Mouse (Mus musculus) lung, embryonic 16.5 days (tissue): Measurements from ENCODE around the gene Reg3b. TPM values are rescaled to one million over a fixed set of nuclear protein-coding genes. Genes with fewer than 3 reads are reported as not detected.
"Not testable (repeated sequence)": the region's sequence is repeated elsewhere in the genome, so short reads cannot be mapped to it uniquely, and the experiment has no call there.

Experiments
- ATAC-seq: fragments of 200-750 bp; cut with Nextera tagmentation; 2 replicates; pipeline ENCODE4 v1.8.0; 2017; ENCODE audit warnings: low read depth, mild to moderate bottlenecking, moderate library complexity
- H3K27ac ChIP-seq: fragments of 300-500 bp; sonication (generic); 2 replicates; pipeline ENCODE4 v1.5.1; 2014; ENCODE audit warnings: mild to moderate bottlenecking, control low read depth, low read length
- H3K27me3 ChIP-seq: fragments of 300-500 bp; sonication (generic); 2 replicates; pipeline ENCODE4 v1.6.1; 2014; ENCODE audit warnings: low read depth, low read length, mixed read lengths; ENCODE audit not compliant: control insufficient read depth, insufficient read depth
- H3K36me3 ChIP-seq: fragments of 300-500 bp; sonication (generic); 2 replicates; pipeline ENCODE4 v1.6.1; 2014; ENCODE audit warnings: low read length; ENCODE audit not compliant: control insufficient read depth, insufficient read depth
- H3K4me1 ChIP-seq: fragments of 300-500 bp; sonication (generic); replicated peaks from 2 replicates; pipeline ENCODE4 v1.6.1; 2014; ENCODE audit warnings: low read length, mixed read lengths; ENCODE audit not compliant: control insufficient read depth, insufficient read depth
- H3K4me2 ChIP-seq: fragments of 300-500 bp; sonication (generic); 2 replicates; pipeline ENCODE4 v1.6.1; 2014; ENCODE audit warnings: low read depth, low read length, control low read depth
- H3K4me3 ChIP-seq: fragments of 300-500 bp; sonication (generic); 2 replicates; pipeline ENCODE4 v1.5.1; 2014; ENCODE audit warnings: mild to moderate bottlenecking, low read length, control low read depth
- H3K9ac ChIP-seq: fragments of 300-500 bp; sonication (generic); 2 replicates; pipeline ENCODE4 v1.6.1; 2014; ENCODE audit warnings: low read length, control low read depth
- H3K9me3 ChIP-seq: fragments of 300-500 bp; sonication (generic); 2 replicates; pipeline ENCODE4 v1.6.1; 2016; ENCODE audit warnings: low read length; ENCODE audit not compliant: control insufficient read depth
- WGBS: fragments of 180-500 bp; shearing (Covaris S2); extraction: QIAGEN DNeasy Blood & Tissue Kit; methylation state at CpG from one replicate; pipeline ENCODE4 v1.1.7; 2014; 5-methylcytosine and 5-hydroxymethylcytosine counted together
- polyA plus RNA-seq: library from polyadenylated mRNA; unstranded; fragments of >200 nt; fragmentation: Nextera tagmentation; extraction: Ambion mirVana; gene quantifications from 2 replicates; pipeline ENCODE4 v1.2.1, GENCODE M21; 2015

The Reg3b gene
- polyA plus RNA-seq, 1 experiment from 2014 or later: not detected

DNA sequence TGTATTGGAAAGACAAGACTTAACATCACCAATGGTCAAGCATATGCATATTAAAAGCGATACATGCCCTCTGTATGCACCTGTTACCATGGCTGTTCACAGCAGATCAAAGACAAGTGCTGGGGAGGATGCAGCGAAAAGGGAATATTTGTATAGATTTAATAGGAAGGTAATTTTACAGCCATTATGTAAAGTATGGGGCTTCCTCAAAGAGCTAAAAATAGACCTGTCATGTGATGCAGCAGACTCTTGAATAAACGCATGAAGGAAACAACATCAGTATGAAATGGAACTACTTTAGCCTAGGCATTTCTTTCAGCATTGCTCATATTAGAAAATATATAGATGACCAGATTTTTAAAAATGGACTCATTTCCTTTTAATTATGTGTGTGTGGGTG is 15.2 kb downstream of the Reg3b start:
- Histone ChIP-seq H3K36me3 (no peaks in the 10 kb centered on the region), H3K4me2 (no peak overlapping the region), H3K27me3 (no peaks in the 10 kb centered on the region), H3K4me1 (no peaks in the 10 kb centered on the region), H3K27ac (no peak overlapping the region), H3K9ac (no peak overlapping the region), H3K4me3 (no peak overlapping the region), H3K9me3 (no peaks in the 10 kb centered on the region)
- WGBS: 75% methylated on average over 3 of the region's 3 CpGs
- ATAC-seq: no peak

DNA sequence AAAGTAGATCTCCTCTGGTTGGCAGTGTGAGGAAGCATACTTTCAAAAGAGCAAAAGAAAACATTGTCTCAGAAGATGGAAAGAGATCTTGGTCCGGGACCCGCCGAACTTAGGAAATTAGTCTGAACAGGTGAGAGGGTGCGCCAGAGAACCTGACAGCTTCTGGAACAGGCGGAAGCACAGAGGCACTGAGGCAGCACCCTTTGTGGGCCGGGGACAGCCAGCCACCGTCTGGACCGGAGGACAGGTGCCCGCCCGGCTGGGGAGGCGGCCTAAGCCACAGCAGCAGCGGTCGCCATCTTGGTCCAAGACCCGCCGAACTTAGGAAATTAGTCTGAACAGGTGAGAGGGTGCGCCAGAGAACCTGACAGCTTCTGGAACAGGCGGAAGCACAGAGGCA is 24.9 kb downstream of the Reg3b start, which contains the start of gene Reg2:
Reg2 (plus strand) TSS at position 301 of the 400 bp plus-strand sequence.
- not testable (repeated sequence) for H3K27me3 ChIP-seq, H3K27ac ChIP-seq, ATAC-seq, H3K9me3 ChIP-seq, H3K4me1 ChIP-seq, H3K9ac ChIP-seq, H3K36me3 ChIP-seq, H3K4me3 ChIP-seq, H3K4me2 ChIP-seq
- WGBS: 95% methylated on average over 4 of the region's 17 CpGs

DNA sequence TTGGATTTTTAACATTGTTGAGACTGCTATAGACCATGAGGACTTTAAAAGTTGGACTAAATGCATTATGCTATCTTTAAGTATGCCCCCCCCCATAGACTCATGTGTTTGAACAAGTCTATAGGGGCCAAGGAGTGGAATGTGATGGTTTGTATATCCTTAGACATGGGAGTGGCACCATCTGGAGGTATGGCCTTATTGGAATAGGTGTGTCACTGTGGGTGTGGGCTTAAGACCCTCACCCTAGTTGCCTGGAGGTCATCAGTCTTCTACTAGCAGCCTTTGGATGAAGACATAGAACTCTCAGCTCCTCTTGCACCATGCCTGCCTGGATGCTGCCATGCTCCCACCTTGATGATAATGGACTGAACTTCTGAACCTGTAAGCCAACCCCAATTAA is 52.0 kb downstream of the Reg3b start, which contains the start of gene Reg1:
Reg1 (plus strand) TSS at position 301 of the 400 bp plus-strand sequence.
- not testable (repeated sequence) for H3K4me3 ChIP-seq, H3K27me3 ChIP-seq, H3K27ac ChIP-seq, H3K36me3 ChIP-seq, H3K9me3 ChIP-seq, H3K4me1 ChIP-seq, H3K4me2 ChIP-seq, H3K9ac ChIP-seq, ATAC-seq

Other genes with a start within 250 kb of the Reg3b start
- not detected in 2 replicates for gene Reg3d, start 8.2 kb downstream of the Reg3b start, polyA plus RNA-seq
- gene Reg3a, start 10.1 kb downstream of the Reg3b start, polyA plus RNA-seq: not detected in 2 replicates
- not detected in 2 replicates for gene Reg2, start 25.0 kb downstream of the Reg3b start, polyA plus RNA-seq
- gene Reg1, start 52.1 kb downstream of the Reg3b start, polyA plus RNA-seq: not detected in 2 replicates
- gene Reg3g, start 98.2 kb downstream of the Reg3b start, polyA plus RNA-seq: 34.2 and 78.2 TPM in 2 replicates